Mouse (Mus musculus) liver, adult 2 months (tissue): ENCODE results near the gene Thbd.

ENCODE experiments used
- CTCF ChIP-seq: fragments of 200-500 bp; IDR thresholded peaks from 2 replicates; pipeline ENCODE4 v1.5.1; 2011; ENCODE audit warnings: low read depth, low read length, control low read depth
- POLR2A ChIP-seq: fragments of 200-500 bp; IDR thresholded peaks from 2 replicates; pipeline ENCODE4 v1.6.1; 2011; ENCODE audit warnings: low read length, control low read depth; ENCODE audit not compliant: insufficient read depth; ENCODE audit errors: extremely low read depth

- TF ChIP-seq CTCF (no peak), POLR2A (no peak)
Measured at GRCm38 (mm10) chr2:148432346-148432745, 24.4 kb upstream of the Thbd start.
